In genomic region chr11:87770989-87771388, GRCm38 (mm10) we compare ENCODE assay signal across 10 mouse cellular contexts. TPM values are rescaled to one million over a fixed set of nuclear protein-coding genes. Genes with fewer than 3 reads are reported as not detected.
DNase-seq lines count a peak whose midpoint lies in the region; ATAC-seq and TF ChIP-seq lines count a peak whose summit lies in the region.
"Had no signal": no experiment of that assay in that cellular context is flagged by ENCODE, and none has a peak within 500 bp of the region (broad histone marks: within the 10 kb centered on the region; RNA-seq: fewer than 3 reads in every experiment).

No protein-coding gene starts in this region.

- peak; percentile 65 for DNase-seq in neural tube, embryonic 10.5 days (ENCODE audit: extremely low spot score, low spot score)
- peak; percentile 65 for DNase-seq in retina, postnatal 1 day
- DNase-seq in urinary bladder, postnatal 36 days (ENCODE audit: low spot score in 2 of 2), result peak; percentile 74 to 75

- no peak overlapping the region for H3K4me2 ChIP-seq in neural tube, embryonic 15.5 days
- no peak overlapping the region for H3K4me2 ChIP-seq in intestine, postnatal 0 days (replicated peaks; ENCODE audit: low read depth)
- no peak overlapping the region for H3K4me2 ChIP-seq in liver, embryonic 12.5 days
- H3K4me2 ChIP-seq: neural tube, embryonic 13.5 days had no signal

- peak; percentile 96 for TF ChIP-seq CTCF in intestine, postnatal 0 days (IDR thresholded peaks at IDR 0.05; ENCODE audit: low read depth)

- no peaks in the 10 kb centered on the region for H3K9me3 ChIP-seq in neural tube, embryonic 15.5 days (replicated peaks)
- no peaks in the 10 kb centered on the region for H3K9me3 ChIP-seq in intestine, postnatal 0 days (ENCODE audit: control insufficient read depth)
- H3K9me3 ChIP-seq in liver, embryonic 12.5 days (replicated peaks), result no peaks in the 10 kb centered on the region
- H3K9me3 ChIP-seq: neural tube, embryonic 13.5 days had no signal

- H3K36me3 ChIP-seq in neural tube, embryonic 15.5 days, result peaks cover 60% of the 10 kb centered on the region
- no peaks in the 10 kb centered on the region for H3K36me3 ChIP-seq in intestine, postnatal 0 days (ENCODE audit: control insufficient read depth, insufficient read depth)
- H3K36me3 ChIP-seq in liver, embryonic 12.5 days, result no peaks in the 10 kb centered on the region

- H3K27me3 ChIP-seq in neural tube, embryonic 15.5 days (replicated peaks), result peaks cover 3% of the 10 kb centered on the region
- no peaks in the 10 kb centered on the region for H3K27me3 ChIP-seq in intestine, postnatal 0 days (replicated peaks; ENCODE audit: control insufficient read depth, insufficient read depth, low read length)
- H3K27me3 ChIP-seq in liver, embryonic 12.5 days (replicated peaks), result peaks cover 20% of the 10 kb centered on the region

- H3K9ac ChIP-seq in neural tube, embryonic 15.5 days (replicated peaks), result no peak overlapping the region
- no peak overlapping the region for H3K9ac ChIP-seq in intestine, postnatal 0 days (ENCODE audit: low read depth, low read length)
- H3K9ac ChIP-seq in liver, embryonic 12.5 days, result no peak overlapping the region
- H3K9ac ChIP-seq: neural tube, embryonic 13.5 days had no signal

- WGBS in neural tube, embryonic 15.5 days, result 70% methylated on average over 3 of the region's 3 CpGs
- WGBS in intestine, postnatal 0 days, result 49% methylated on average over 3 of the region's 3 CpGs
- 41% methylated on average over 3 of the region's 3 CpGs for WGBS in liver, embryonic 12.5 days (ENCODE audit: insufficient replicate concordance)

- no peak for ATAC-seq in neural tube, embryonic 15.5 days (ENCODE audit: low FRiP score)
- ATAC-seq in activated CD4-positive, CD25-positive, alpha-beta regulatory T cell, adult 4 months, result peak; percentile 57
- peak; percentile 80 for ATAC-seq in common myeloid progenitor, adult 5-6 weeks (replicated peaks; ENCODE audit: low read depth, poor library complexity, severe bottlenecking)
- ATAC-seq in intestine, postnatal 0 days, result 0 out of 2 replicates have a peak, but pooled peaks have one; percentile 40
- ATAC-seq in liver, embryonic 12.5 days, result 0 out of 2 replicates have a peak, but pooled peaks have one; percentile 43

- no peak overlapping the region for H3K27ac ChIP-seq in neural tube, embryonic 15.5 days (replicated peaks)
- no peak overlapping the region for H3K27ac ChIP-seq in intestine, postnatal 0 days (ENCODE audit: low read depth, low read length)
- no peak overlapping the region for H3K27ac ChIP-seq in liver, embryonic 12.5 days
- H3K27ac ChIP-seq: neural tube, embryonic 13.5 days had no signal

- H3K4me3 ChIP-seq in neural tube, embryonic 15.5 days (replicated peaks), result no peak overlapping the region
- H3K4me3 ChIP-seq in intestine, postnatal 0 days (ENCODE audit: low read depth, low read length), result no peak overlapping the region
- H3K4me3 ChIP-seq in liver, embryonic 12.5 days, result no peak overlapping the region
- H3K4me3 ChIP-seq: neural tube, embryonic 13.5 days had no signal

- H3K4me1 ChIP-seq in neural tube, embryonic 15.5 days, result no peaks in the 10 kb centered on the region
- H3K4me1 ChIP-seq in intestine, postnatal 0 days (replicated peaks; ENCODE audit: control insufficient read depth, insufficient read depth, low read length), result no peaks in the 10 kb centered on the region
- H3K4me1 ChIP-seq in liver, embryonic 12.5 days, result peaks cover 7% of the 10 kb centered on the region
- H3K4me1 ChIP-seq: neural tube, embryonic 13.5 days had no signal

RNA-seq across cellular contexts. Expression of gene Tspoap1, which starts 10.6 kb away (rescaled TPM):
- 34.5 and 43.8 TPM in 2 replicates for polyA plus RNA-seq in neural tube, embryonic 15.5 days (2015; fragmentation: Nextera tagmentation; extraction: Ambion mirVana)
- polyA plus RNA-seq in activated CD4-positive, CD25-positive, alpha-beta regulatory T cell, adult 4 months (2017; shearing (Covaris generic)), result 1 to 10 TPM; 1.6 to 2.4 TPM
- total RNA-seq in common myeloid progenitor, adult 5-6 weeks (2017), result 8.4 and 12.0 TPM in 2 replicates
- polyA plus RNA-seq in intestine, postnatal 0 days (2015; fragmentation: Nextera tagmentation; extraction: Ambion mirVana), result 0.33 and 0.61 TPM in 2 replicates
- 5.9 and 6.2 TPM in 2 replicates for polyA plus RNA-seq in liver, embryonic 12.5 days (2016; fragmentation: Nextera tagmentation; extraction: Ambion mirVana)

RNA-seq across cellular contexts. Expression of gene Mpo, which starts 22.4 kb away (rescaled TPM):
- polyA plus RNA-seq in neural tube, embryonic 15.5 days (2015; fragmentation: Nextera tagmentation; extraction: Ambion mirVana), result 0.51 and 2.5 TPM in 2 replicates
- not detected for polyA plus RNA-seq in activated CD4-positive, CD25-positive, alpha-beta regulatory T cell, adult 4 months (2017; shearing (Covaris generic))
- total RNA-seq in common myeloid progenitor, adult 5-6 weeks (2017), result 1,506 and 1,797 TPM in 2 replicates
- 0.12 and 0.27 TPM in 2 replicates for polyA plus RNA-seq in intestine, postnatal 0 days (2015; fragmentation: Nextera tagmentation; extraction: Ambion mirVana)
- polyA plus RNA-seq in liver, embryonic 12.5 days (2016; fragmentation: Nextera tagmentation; extraction: Ambion mirVana), result 209 and 217 TPM in 2 replicates

RNA-seq across cellular contexts. Expression of gene Supt4a, which starts 33.6 kb away (rescaled TPM):
- polyA plus RNA-seq in neural tube, embryonic 15.5 days (2015; fragmentation: Nextera tagmentation; extraction: Ambion mirVana), result 129 and 144 TPM in 2 replicates
- 100 to 1,000 TPM; 373 to 410 TPM for polyA plus RNA-seq in activated CD4-positive, CD25-positive, alpha-beta regulatory T cell, adult 4 months (2017; shearing (Covaris generic))
- total RNA-seq in common myeloid progenitor, adult 5-6 weeks (2017), result 68.7 and 71.2 TPM in 2 replicates
- polyA plus RNA-seq in intestine, postnatal 0 days (2015; fragmentation: Nextera tagmentation; extraction: Ambion mirVana), result 79.7 and 87.5 TPM in 2 replicates
- 207 and 209 TPM in 2 replicates for polyA plus RNA-seq in liver, embryonic 12.5 days (2016; fragmentation: Nextera tagmentation; extraction: Ambion mirVana)

RNA-seq across cellular contexts. Expression of gene Lpo, which starts 57.1 kb away (rescaled TPM):
- 1.0 and 2.7 TPM in 2 replicates for polyA plus RNA-seq in neural tube, embryonic 15.5 days (2015; fragmentation: Nextera tagmentation; extraction: Ambion mirVana)
- not detected for polyA plus RNA-seq in activated CD4-positive, CD25-positive, alpha-beta regulatory T cell, adult 4 months (2017; shearing (Covaris generic))
- not detected in 2 replicates for total RNA-seq in common myeloid progenitor, adult 5-6 weeks (2017)
- polyA plus RNA-seq in intestine, postnatal 0 days (2015; fragmentation: Nextera tagmentation; extraction: Ambion mirVana), result 0.22 TPM in 1 of 2 replicates, not detected in the other
- polyA plus RNA-seq in liver, embryonic 12.5 days (2016; fragmentation: Nextera tagmentation; extraction: Ambion mirVana), result not detected in 2 replicates
- total RNA-seq: gastrocnemius, postnatal 4 days had no signal

Comparison
In these comparisons a context has a peak if more than half of its experiments do, and no peak if none do; other contexts are left out.
1. RNA of gene Mpo, which starts 22.4 kb away (polyA plus RNA-seq): 209 to 217 TPM in liver, embryonic 12.5 days; 0.51 to 2.5 TPM in neural tube, embryonic 15.5 days, 0.12 to 0.27 TPM in intestine, postnatal 0 days and not detected in activated CD4-positive, CD25-positive, alpha-beta regulatory T cell, adult 4 months; every median in the first group is over 10 times any median in the second.
2. Peak in every context shown above with its lines, with median percentiles within 50 percentile points of each other: DNase-seq.